Mouse (Mus musculus): ENCODE results near the gene Rps2. TPM values are rescaled to one million over a fixed set of nuclear protein-coding genes. Genes with fewer than 3 reads are reported as not detected.
A peak's percentile ranks its signal among the peaks of the same experiment; 100 is the strongest.

The Rps2 gene
- polyA plus RNA-seq, 1 experiment from 2014 or later, result 1,258 TPM

DNA sequence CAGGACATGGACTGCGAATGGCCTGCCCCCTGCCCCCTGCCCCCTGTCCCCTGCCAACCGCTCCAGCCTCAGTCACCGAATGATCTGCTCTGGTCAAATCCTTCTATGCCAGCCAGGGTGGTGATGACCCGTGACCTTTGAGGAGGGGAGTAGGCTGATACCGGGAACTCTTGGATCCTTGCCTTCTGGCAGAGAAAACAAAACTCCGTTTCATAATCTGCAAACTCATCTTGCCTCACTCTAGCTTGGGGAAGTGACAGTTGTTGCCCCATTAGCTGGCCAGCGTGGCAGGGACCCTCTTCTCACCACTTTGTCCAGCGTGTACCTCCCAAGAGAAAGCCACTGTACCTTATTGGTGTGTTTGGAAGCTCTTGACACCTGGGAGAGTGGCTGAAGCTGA is 24.4 kb downstream of the Rps2 start:
- Histone ChIP-seq H3K27me3 (ENCODE audit: insufficient read depth, poor library complexity, severe bottlenecking) (0 out of 2 replicates have a peak, but pooled peaks cover under 1% of the 10 kb centered on the region), H3K36me3 (peaks cover 11% of the 10 kb centered on the region; the same call in 1 of the 2 replicates), H3K4me3 (no peak overlapping the region), H3K9me3 (no peaks in the 10 kb centered on the region), H3K4me1 (peaks cover 13% of the 10 kb centered on the region), H3K27ac (no peak overlapping the region)
- WGBS, result 85% methylated on average over 8 of the region's 8 CpGs
- DNase-seq (ENCODE audit: low spot score), result no peak

DNA sequence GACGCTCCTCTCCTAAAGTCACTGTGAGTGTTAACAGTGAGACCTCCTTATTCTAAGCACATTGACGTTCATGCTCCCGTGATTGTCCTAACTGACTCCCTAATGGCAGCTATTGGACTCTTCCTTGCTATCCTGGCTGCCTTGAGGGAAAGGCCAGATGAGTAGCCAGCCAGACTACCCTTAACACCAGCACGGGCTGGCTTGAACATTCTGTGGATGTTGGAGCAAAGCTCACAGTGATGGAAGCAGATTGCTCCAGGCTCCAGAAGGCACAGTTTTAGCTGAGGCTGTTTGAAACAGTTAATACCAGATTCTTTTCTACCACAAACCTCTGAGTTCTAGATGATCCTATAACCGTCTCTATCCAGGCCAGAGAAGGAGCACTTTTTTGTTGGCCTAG is 26.0 kb downstream of the Rps2 start:
- Histone ChIP-seq H3K4me1 (0 out of 2 replicates have a peak, but pooled peaks cover 4% of the 10 kb centered on the region), H3K27ac (no peak overlapping the region), H3K4me3 (no peak overlapping the region), H3K27me3 (ENCODE audit: insufficient read depth, poor library complexity, severe bottlenecking) (0 out of 2 replicates have a peak, but pooled peaks cover 6% of the 10 kb centered on the region), H3K36me3 (peaks cover 11% of the 10 kb centered on the region; the same call in 1 of the 2 replicates), H3K9me3 (no peaks in the 10 kb centered on the region)
- DNase-seq (ENCODE audit: low spot score), result no peak
- 66% methylated on average over 5 of the region's 5 CpGs for WGBS

DNA sequence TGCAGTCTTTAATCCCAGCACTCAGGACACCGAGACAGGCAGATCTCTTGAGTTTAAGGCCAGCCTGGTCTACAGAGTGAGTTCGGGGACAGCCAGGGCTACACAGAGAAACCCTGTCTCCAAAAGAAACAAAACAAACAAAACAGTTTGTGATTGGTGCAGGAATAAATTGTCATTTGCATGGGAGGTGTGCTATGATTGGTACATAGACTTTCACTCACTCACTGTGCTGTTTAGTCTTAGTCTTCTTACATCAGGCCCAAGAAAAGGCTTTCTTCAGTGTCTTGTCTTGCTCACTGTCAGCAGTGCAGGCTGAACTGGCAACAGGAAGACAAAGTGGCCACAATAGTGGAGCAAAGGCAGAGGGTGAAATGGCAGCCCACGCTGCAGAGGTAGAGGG is 26.5 kb downstream of the Rps2 start:
- H3K4me3 ChIP-seq, result no peak overlapping the region
- H3K27me3 ChIP-seq (ENCODE audit: insufficient read depth, poor library complexity, severe bottlenecking), result 0 out of 2 replicates have a peak, but pooled peaks cover 6% of the 10 kb centered on the region
- 61% methylated on average over 3 of the region's 3 CpGs for WGBS
- H3K9me3 ChIP-seq, result no peaks in the 10 kb centered on the region
- H3K27ac ChIP-seq, result no peak overlapping the region
- no peak for DNase-seq (ENCODE audit: low spot score)
- H3K4me1 ChIP-seq, result 0 out of 2 replicates have a peak, but pooled peaks cover 4% of the 10 kb centered on the region
- peaks cover 11% of the 10 kb centered on the region; the same call in 1 of the 2 replicates for H3K36me3 ChIP-seq

DNA sequence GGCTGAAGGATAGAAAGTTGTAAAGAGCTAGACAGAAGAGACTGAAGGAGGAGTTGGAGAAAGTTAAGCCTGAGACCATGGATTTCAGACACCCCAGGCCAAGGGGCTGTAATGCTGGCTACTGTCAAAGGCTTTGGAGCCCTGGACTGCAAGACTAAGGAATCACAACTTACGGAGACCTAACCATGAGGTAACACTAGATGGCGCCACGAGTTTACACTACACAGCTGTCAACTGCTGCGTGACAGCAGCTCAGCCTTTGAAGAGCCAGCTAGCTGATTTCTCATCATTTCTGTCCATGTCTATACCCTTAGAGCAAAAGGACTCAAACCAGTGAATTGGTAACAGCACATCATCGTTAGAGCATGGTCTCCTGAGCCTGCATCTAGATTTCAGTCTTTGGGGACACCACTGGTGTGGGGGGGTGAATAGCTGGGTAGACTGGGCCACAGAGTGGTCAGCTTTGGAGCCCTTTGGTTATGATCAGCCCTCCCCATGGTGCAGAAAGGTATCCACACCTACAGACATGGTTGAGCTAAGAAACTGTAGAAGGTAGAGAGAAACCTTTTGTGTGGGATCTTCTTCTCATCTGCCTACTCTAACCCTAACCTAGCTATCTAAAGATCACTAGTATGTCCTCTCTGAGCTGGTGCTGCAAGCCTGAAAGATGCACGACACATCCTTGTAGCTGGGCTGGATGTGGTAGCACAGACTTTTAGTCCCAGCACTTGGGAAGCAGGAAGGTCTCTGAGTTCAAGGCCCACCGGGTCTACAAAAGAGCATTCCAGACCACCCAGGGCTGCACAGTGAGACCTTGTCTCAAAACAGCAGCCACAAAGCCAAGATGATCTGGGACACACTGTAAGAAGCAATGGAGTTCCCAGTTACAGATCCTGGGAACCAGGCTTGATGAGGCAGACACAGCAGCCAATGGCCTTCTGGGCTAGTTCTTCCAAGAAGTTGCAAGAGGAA is 27.9 kb downstream of the Rps2 start:
- WGBS, result 19% methylated on average over 7 of the region's 7 CpGs
- Histone ChIP-seq H3K27me3 (ENCODE audit: insufficient read depth, poor library complexity, severe bottlenecking) (peaks cover 18% of the 10 kb centered on the region), H3K9me3 (no peaks in the 10 kb centered on the region), H3K4me1 (0 out of 2 replicates have a peak, but pooled peaks cover 4% of the 10 kb centered on the region), H3K36me3 (peaks cover 6% of the 10 kb centered on the region; the same call in 1 of the 2 replicates), H3K4me3 (no peak overlapping the region), H3K27ac (no peak overlapping the region)
- DNase-seq (ENCODE audit: low spot score), result peak; percentile 90

DNA sequence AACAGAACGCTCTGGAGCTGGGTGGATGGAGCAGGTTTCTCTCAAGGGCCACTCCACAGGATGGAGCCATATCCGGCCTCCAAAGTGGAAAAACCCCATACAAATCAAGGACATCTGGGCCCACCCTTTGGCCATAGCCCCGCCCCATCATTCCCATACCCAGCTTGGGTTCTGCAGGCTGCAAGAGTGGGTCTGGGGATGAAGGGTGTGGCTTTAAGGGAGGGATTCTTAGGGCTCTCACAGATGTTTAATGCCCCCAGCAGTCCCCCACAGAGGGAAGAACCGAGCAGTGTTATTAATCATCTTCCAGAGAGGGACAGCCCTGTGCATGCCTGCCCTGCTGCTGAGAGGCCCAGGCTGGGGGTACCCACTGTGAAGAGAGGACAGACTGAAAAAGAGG is 29.1 kb downstream of the Rps2 start:
- peaks cover 5% of the 10 kb centered on the region; the same call in 1 of the 2 replicates for H3K4me1 ChIP-seq
- H3K27me3 ChIP-seq (ENCODE audit: insufficient read depth, poor library complexity, severe bottlenecking), result peaks cover 30% of the 10 kb centered on the region
- WGBS, result 45% methylated on average over 4 of the region's 4 CpGs
- no peak overlapping the region for H3K4me3 ChIP-seq
- no peaks in the 10 kb centered on the region for H3K9me3 ChIP-seq
- DNase-seq (ENCODE audit: low spot score), result no peak
- H3K36me3 ChIP-seq, result peaks cover 2% of the 10 kb centered on the region; the same call in 1 of the 2 replicates
- no peak overlapping the region for H3K27ac ChIP-seq

DNA sequence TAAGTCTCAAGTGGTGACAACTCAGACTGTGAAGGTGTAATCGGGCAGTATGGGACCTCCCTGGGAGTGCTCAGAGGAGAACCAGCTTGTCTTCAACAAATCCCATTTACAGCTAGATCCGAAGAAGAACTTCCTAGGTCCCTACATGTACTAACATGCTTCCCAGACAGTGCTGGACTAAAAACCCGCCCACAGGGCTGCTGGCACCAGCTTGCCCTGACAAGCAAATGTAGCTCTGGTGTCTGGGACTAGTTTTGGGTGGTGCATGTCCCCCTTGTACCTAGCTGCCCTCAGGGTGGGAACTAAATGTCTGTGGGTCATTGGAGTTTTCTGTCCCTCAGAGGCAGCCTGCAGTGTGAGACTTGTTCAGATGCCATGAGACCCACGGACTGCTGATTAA is 33.6 kb downstream of the Rps2 start:
- WGBS, result 9% methylated on average over 4 of the region's 4 CpGs
- Histone ChIP-seq H3K36me3 (no peaks in the 10 kb centered on the region), H3K4me3 (no peak overlapping the region), H3K27me3 (ENCODE audit: insufficient read depth, poor library complexity, severe bottlenecking) (peaks cover 75% of the 10 kb centered on the region), H3K9me3 (no peaks in the 10 kb centered on the region), H3K27ac (no peak overlapping the region), H3K4me1 (peaks cover 23% of the 10 kb centered on the region)
- no peak for DNase-seq (ENCODE audit: low spot score)

DNA sequence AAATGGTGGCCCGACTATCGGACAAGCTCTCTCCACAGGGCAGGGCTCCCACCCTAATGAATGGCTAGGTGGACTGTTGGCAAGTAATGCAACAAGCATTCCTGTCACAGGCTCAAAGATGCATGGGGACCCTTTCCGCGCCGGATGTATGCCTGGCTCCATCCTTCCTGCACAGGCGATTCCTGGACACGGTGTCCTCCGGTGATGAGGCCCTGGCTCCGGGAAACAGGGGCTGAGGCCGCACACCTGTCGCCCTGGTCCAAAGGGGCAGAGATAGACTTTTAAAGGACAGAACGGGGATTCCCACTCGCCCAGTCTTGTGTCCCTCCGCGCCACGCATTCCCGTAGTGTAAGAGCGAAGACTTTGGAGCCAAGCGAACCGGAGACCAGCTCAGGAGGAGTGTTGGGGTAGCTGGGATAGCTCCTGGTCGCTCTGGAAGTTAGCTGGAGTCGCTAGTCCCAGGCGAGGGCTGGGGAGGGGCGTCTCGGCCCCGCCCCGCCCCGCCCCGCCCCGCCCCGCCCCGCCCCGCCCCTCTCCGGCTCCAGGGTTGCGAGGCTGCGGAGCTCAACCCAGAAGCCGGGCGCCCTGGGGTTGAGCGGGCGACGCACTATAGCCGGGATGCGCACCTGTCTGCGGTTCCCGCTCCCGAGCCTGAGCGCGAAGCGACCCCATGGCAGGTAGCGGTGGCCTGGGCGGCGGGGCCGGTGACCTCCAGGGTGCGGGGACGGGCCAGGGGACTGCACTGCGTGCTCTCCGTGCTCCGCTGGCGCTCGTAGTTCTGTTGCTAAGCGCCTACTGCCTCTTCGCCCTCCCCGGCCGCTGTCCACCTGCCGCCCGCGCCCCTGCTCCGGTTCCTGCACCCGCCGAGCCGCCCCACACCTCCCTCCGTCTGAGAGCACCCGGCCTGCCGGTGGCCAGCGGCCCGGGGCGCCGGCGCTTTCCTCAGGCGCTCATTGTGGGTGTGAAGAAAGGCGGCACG is 34.8 kb downstream of the Rps2 start, which contains the start of gene Hs3st6:
Gene Hs3st6 (plus strand): TSS at position 574 of the 980 bp plus-strand sequence.
- H3K27me3 ChIP-seq (ENCODE audit: insufficient read depth, poor library complexity, severe bottlenecking), result peaks cover 79% of the 10 kb centered on the region
- H3K36me3 ChIP-seq, result no peaks in the 10 kb centered on the region
- WGBS, result under 1% methylated on average over 73 of the region's 82 CpGs
- no peak for DNase-seq (ENCODE audit: low spot score)
- H3K27ac ChIP-seq, result no peak within 1 kb of the TSS
- peaks cover 19% of the 10 kb centered on the region for H3K4me1 ChIP-seq
- H3K4me3 ChIP-seq, result peak within 1 kb of the TSS; percentile 70
- H3K9me3 ChIP-seq, result no peaks in the 10 kb centered on the region

DNA sequence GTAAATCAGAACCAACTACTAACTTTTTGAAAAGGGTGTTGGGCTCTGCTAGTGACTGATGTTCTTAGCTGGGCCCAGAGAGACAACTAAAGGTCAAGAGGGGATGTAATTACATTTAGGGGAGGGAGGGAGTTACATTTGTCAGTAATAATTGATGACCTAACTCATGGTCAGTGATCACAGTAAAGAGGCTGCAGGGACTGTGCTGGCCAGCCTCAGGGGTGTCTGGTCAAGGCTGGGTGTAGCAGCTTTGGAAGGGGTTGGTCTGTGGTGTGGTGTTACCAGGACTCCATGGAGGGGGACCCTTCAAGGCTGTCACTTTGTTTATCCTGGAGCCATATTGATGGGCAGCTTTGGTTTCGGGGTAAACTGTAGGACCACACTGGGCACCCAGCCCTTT is 39.5 kb downstream of the Rps2 start:
- no peak overlapping the region for H3K4me3 ChIP-seq
- no peak overlapping the region for H3K27ac ChIP-seq
- no peaks in the 10 kb centered on the region for H3K9me3 ChIP-seq
- WGBS, result 70% methylated on average over 1 of the region's 1 CpGs
- DNase-seq (ENCODE audit: low spot score), result no peak
- no peaks in the 10 kb centered on the region for H3K36me3 ChIP-seq
- H3K4me1 ChIP-seq, result peaks cover 28% of the 10 kb centered on the region
- H3K27me3 ChIP-seq (ENCODE audit: insufficient read depth, poor library complexity, severe bottlenecking), result peaks cover 58% of the 10 kb centered on the region

DNA sequence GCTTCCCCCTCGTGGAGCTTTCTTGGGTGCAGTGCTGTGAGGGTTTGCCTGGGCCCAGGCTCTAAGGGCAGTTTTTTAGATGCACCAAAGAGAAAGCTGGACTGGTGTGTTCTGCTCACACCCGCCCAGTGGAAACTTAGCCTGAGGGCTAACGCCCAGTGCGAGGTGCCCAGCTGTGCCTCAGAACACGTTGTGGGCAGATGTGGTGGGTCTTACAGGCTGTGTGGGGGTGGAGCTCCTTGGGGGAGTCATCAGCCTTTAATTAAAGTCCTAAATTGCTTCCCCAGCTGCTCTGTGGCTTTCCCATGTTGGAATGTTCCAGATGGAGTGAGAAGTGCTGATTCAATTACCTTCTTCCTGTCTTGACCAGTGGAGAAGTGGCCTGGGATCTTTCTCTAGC is 43.2 kb downstream of the Rps2 start:
- no peak for DNase-seq (ENCODE audit: low spot score)
- no peaks in the 10 kb centered on the region for H3K36me3 ChIP-seq
- H3K27me3 ChIP-seq (ENCODE audit: insufficient read depth, poor library complexity, severe bottlenecking), result peaks cover 20% of the 10 kb centered on the region
- 54% methylated on average over 5 of the region's 5 CpGs for WGBS
- no peaks in the 10 kb centered on the region for H3K9me3 ChIP-seq
- H3K27ac ChIP-seq, result no peak overlapping the region
- H3K4me1 ChIP-seq, result peaks cover 39% of the 10 kb centered on the region
- no peak overlapping the region for H3K4me3 ChIP-seq

DNA sequence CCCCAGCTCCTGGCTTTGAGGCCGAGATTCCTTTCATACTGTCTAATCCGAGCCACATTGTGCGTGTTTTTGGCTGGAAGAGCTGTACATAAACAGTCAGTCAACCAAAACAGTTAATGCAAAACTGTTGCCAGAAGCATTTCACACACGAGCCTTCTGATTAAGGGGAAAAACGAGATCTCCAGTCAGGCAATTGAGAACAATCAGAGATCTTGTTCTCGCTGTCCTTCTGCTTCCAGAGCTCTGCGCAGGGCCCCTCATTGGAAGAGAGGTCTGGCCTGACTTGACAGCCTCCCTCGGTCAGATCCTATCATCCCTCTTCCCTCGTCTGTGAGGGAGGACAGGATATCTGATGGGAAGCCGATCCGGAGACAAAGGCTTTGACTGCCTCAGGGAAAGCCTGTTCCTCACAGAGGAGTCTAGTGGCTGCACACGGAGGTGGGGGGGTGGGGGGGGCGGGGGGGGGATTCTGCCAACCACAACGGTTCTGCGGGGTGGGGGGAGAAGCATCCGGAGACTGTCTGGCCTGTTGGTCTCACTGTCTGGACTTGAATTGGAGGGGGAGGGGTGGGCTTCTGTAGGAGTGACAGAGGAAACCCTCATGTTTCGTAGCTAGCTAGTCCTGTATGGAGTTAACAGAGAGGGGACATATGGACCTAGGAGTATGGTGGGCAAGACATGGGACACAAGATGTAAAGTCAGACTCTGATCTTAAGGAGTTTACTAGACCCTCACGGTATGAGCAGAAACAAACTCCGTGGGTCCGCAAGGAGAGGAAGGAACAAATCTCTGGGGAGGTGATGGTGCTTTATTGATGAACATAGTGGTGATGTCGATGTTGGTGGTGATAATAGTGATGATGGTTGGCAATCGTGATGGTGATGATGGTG is 47.3 kb downstream of the Rps2 start:
- no peaks in the 10 kb centered on the region for H3K9me3 ChIP-seq
- peak overlapping the region; percentile 22; the same call in 1 of the 2 replicates for H3K4me3 ChIP-seq
- no peaks in the 10 kb centered on the region for H3K36me3 ChIP-seq
- peaks cover 13% of the 10 kb centered on the region; the same call in 1 of the 2 replicates for H3K27me3 ChIP-seq (ENCODE audit: insufficient read depth, poor library complexity, severe bottlenecking)
- DNase-seq (ENCODE audit: low spot score), result no peak
- 38% methylated on average over 21 of the region's 22 CpGs for WGBS
- peaks cover 44% of the 10 kb centered on the region for H3K4me1 ChIP-seq
- peak overlapping the region; percentile 47 for H3K27ac ChIP-seq

DNA sequence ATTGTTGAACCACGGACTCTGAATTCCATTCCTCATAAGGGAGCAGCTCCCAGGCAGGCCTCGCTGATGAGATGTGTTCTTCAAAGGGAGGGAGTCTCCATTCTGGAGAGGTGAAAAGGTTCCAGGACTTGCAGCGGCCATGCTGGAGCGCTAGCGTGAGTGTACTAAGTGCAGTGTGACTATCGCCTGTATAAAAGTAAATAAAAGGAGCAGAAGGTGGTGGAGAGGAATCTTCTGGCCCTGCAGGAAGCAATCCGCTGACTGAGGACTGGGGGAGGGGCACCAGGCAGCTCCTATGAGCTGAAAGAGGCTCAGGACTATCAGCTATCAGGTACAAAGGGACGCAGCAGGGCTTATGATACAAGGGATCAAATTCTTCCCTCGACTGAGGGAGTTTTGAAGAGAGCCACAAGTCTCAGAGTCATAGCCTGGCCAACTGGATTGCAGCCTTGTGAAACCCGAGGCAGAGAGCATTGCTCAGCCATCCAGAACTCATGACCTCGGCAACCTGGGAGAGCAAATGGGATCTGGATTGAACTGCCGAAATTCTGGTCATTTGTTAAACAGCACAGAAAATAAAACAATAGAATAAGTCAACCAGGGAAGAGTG is 48.5 kb downstream of the Rps2 start:
- Histone ChIP-seq H3K4me1 (peaks cover 40% of the 10 kb centered on the region), H3K27me3 (ENCODE audit: insufficient read depth, poor library complexity, severe bottlenecking) (peaks cover 13% of the 10 kb centered on the region; the same call in 1 of the 2 replicates), H3K27ac (peak overlapping the region; percentile 52; the same call in 1 of the 2 replicates), H3K36me3 (no peaks in the 10 kb centered on the region), H3K4me3 (no peak overlapping the region), H3K9me3 (no peaks in the 10 kb centered on the region)
- DNase-seq (ENCODE audit: low spot score), result no peak
- 17% methylated on average over 12 of the region's 12 CpGs for WGBS
